Mouse (Mus musculus) G1E (cell line): ENCODE results near the gene Ttc28. TPM values are rescaled to one million over a fixed set of nuclear protein-coding genes. Genes with fewer than 3 reads are reported as not detected.

Experiments used
- ATAC-seq: 2 replicates; pipeline ENCODE4 v1.8.0; 2016; ENCODE audit warnings: mild to moderate bottlenecking; ENCODE audit not compliant: insufficient number of reproducible peaks, poor library complexity, low FRiP score, severe bottlenecking; ENCODE audit errors: extremely low read depth
- DNase-seq: peaks from one replicate; pipeline ENCODE4 v3.0.0; 2012; ENCODE audit warnings: low spot score
- H3K27me3 ChIP-seq: 2 replicates; pipeline ENCODE4 v1.6.1; 2012; ENCODE audit warnings: mild to moderate bottlenecking, low read length, inconsistent platforms; ENCODE audit not compliant: insufficient read depth
- H3K36me3 ChIP-seq: replicated peaks from 2 replicates; pipeline ENCODE3; 2012; ENCODE audit warnings: mild to moderate bottlenecking, inconsistent platforms
- H3K4me1 ChIP-seq: 2 replicates; pipeline ENCODE4 v1.6.1; 2012; ENCODE audit warnings: low read depth, low read length, inconsistent platforms, mixed read lengths; ENCODE audit not compliant: insufficient read depth
- H3K4me3 ChIP-seq: 2 replicates; pipeline ENCODE4 v1.5.1; 2012; ENCODE audit warnings: low read depth, mild to moderate bottlenecking, inconsistent platforms, low read length, moderate library complexity, mixed read lengths
- H3K9me3 ChIP-seq: replicated peaks from 2 replicates; pipeline ENCODE4 v1.6.1; 2012; ENCODE audit warnings: inconsistent platforms
- CTCF ChIP-seq: IDR thresholded peaks from 2 replicates; pipeline ENCODE4 v1.5.1; 2012; ENCODE audit warnings: low read depth, low read length, inconsistent platforms, mixed read lengths
- GATA1 ChIP-seq: IDR thresholded peaks from 2 replicates; pipeline ENCODE4 v1.6.1; 2012; ENCODE audit warnings: borderline replicate concordance, low read length, inconsistent platforms, mixed read lengths
- GATA2 ChIP-seq: IDR thresholded peaks from 2 replicates; pipeline ENCODE4 v1.6.1; 2012; ENCODE audit warnings: low read depth, low read length, inconsistent platforms, borderline replicate concordance
- POLR2AphosphoS5 ChIP-seq: IDR thresholded peaks from 2 replicates; pipeline ENCODE4 v1.6.1; 2012; ENCODE audit warnings: low read depth, low read length, inconsistent platforms; ENCODE audit not compliant: insufficient replicate concordance
- TAL1 ChIP-seq: conservative IDR thresholded peaks from 2 replicates; pipeline ENCODE4 v1.6.1; 2012; ENCODE audit warnings: low read depth, low read length, inconsistent platforms, mixed read lengths
- polyA plus RNA-seq: library from polyadenylated mRNA; stranded (reverse); fragments of >175 nt; gene quantifications from 2 replicates; pipeline ENCODE4 v1.2.3, GENCODE M21; 2012
- total RNA-seq, 2 experiments: library from RNA; stranded (forward) in 1 of 2; stranded (reverse) in 1 of 2; fragments of 200-1000 nt in 1 of 2; fragments of >200 nt in 1 of 2; fragmentation: Nextera tagmentation in 1 of 2; gene quantifications; 2 replicates each; pipeline ENCODE4 v1.2.3; 2014 to 2017

Ttc28 gene
- total and polyA plus RNA-seq, 3 experiments = 0.28 to 2.0 (median 0.55) TPM

- no peak for ATAC-seq
- no peaks in the 10 kb centered on the region for H3K9me3 ChIP-seq
- no peak overlapping the region for H3K4me3 ChIP-seq
- peaks cover 5% of the 10 kb centered on the region; the same call in 1 of the 2 replicates for H3K27me3 ChIP-seq
- H3K4me1 ChIP-seq = no peaks in the 10 kb centered on the region; the same call in 1 of the 2 replicates
- DNase-seq = no peak
- no peaks in the 10 kb centered on the region for H3K36me3 ChIP-seq
- TF ChIP-seq POLR2AphosphoS5 = no peak
- TF ChIP-seq CTCF = no peak
These were observed 296.2 kb downstream of the Ttc28 start for GRCm38 (mm10) chr5:111175842-111176241.

- no peak for TF ChIP-seq GATA2
- TF ChIP-seq CTCF = no peak
- no peak for TF ChIP-seq GATA1
- TF ChIP-seq POLR2AphosphoS5 = no peak
- no peak for TF ChIP-seq TAL1
- Histone ChIP-seq H3K4me3 (no peak overlapping the region), H3K4me1 (no peaks in the 10 kb centered on the region; the same call in 1 of the 2 replicates), H3K9me3 (no peaks in the 10 kb centered on the region), H3K27me3 (peaks cover 5% of the 10 kb centered on the region; the same call in 1 of the 2 replicates), H3K36me3 (no peaks in the 10 kb centered on the region)
- no peak for ATAC-seq
- no peak for DNase-seq
These were observed 296.8 kb downstream of the Ttc28 start for GRCm38 (mm10) chr5:111176441-111176840.

GRCm38 (mm10) chr5:111178324-111179076 lies 298.9 kb downstream of the Ttc28 start:
- H3K36me3 ChIP-seq = no peaks in the 10 kb centered on the region
- H3K9me3 ChIP-seq = no peaks in the 10 kb centered on the region
- TF ChIP-seq CTCF (no peak), TAL1 (no peak), POLR2AphosphoS5 (no peak), GATA2 (no peak), GATA1 (no peak)
- no peak overlapping the region for H3K4me3 ChIP-seq
- H3K4me1 ChIP-seq = no peaks in the 10 kb centered on the region; the same call in 1 of the 2 replicates
- no peak for DNase-seq
- ATAC-seq = no peak
- H3K27me3 ChIP-seq = peaks cover 9% of the 10 kb centered on the region; the same call in 1 of the 2 replicates

- ATAC-seq (no peak), DNase-seq (no peak)
- Histone ChIP-seq H3K27me3 (peaks cover 9% of the 10 kb centered on the region; the same call in 1 of the 2 replicates), H3K4me3 (no peak overlapping the region), H3K9me3 (no peaks in the 10 kb centered on the region), H3K36me3 (no peaks in the 10 kb centered on the region), H3K4me1 (no peaks in the 10 kb centered on the region; the same call in 1 of the 2 replicates)
- TF ChIP-seq GATA1 (no peak), GATA2 (no peak), CTCF (no peak)
These were observed 300.0 kb downstream of the Ttc28 start for GRCm38 (mm10) chr5:111179651-111180050.

- Histone ChIP-seq H3K27me3 (peaks cover 9% of the 10 kb centered on the region; the same call in 1 of the 2 replicates), H3K4me3 (no peak overlapping the region), H3K36me3 (no peaks in the 10 kb centered on the region), H3K4me1 (no peaks in the 10 kb centered on the region; the same call in 1 of the 2 replicates), H3K9me3 (no peaks in the 10 kb centered on the region)
- ATAC-seq (no peak), DNase-seq (no peak)
- TF ChIP-seq TAL1 = no peak
- TF ChIP-seq GATA1 = no peak
- no peak for TF ChIP-seq CTCF
- no peak for TF ChIP-seq POLR2AphosphoS5
- no peak for TF ChIP-seq GATA2
These were observed 300.8 kb downstream of the Ttc28 start for GRCm38 (mm10) chr5:111180091-111181053.

- Histone ChIP-seq H3K36me3 (no peaks in the 10 kb centered on the region), H3K4me1 (no peaks in the 10 kb centered on the region; the same call in 1 of the 2 replicates), H3K27me3 (peaks cover 6% of the 10 kb centered on the region; the same call in 1 of the 2 replicates), H3K4me3 (no peak overlapping the region), H3K9me3 (no peaks in the 10 kb centered on the region)
- no peak for ATAC-seq
- no peak for DNase-seq
- TF ChIP-seq CTCF = no peak
These were observed 301.8 kb downstream of the Ttc28 start for GRCm38 (mm10) chr5:111181204-111181912.
